Mouse (Mus musculus) neural tube, embryonic 13.5 days (tissue): ENCODE data around the gene Samd4. TPM values are rescaled to one million over a fixed set of nuclear protein-coding genes. Genes with fewer than 3 reads are reported as not detected.

Experiments
- ATAC-seq: fragments of 200-750 bp; cut with Nextera tagmentation; 2 replicates; pipeline ENCODE4 v1.8.0; 2017; ENCODE audit warnings: low read depth, mild to moderate bottlenecking, moderate TSS enrichment, moderate library complexity
- H3K27ac ChIP-seq: fragments of 300-500 bp; sonication (generic); replicated peaks from 2 replicates; pipeline ENCODE4 v1.5.1; 2015; ENCODE audit warnings: moderate library complexity, mild to moderate bottlenecking, inconsistent platforms
- H3K27me3 ChIP-seq: fragments of 300-500 bp; sonication (generic); 2 replicates; pipeline ENCODE4 v1.6.1; 2015; ENCODE audit warnings: mild to moderate bottlenecking, inconsistent platforms
- H3K36me3 ChIP-seq: fragments of 300-500 bp; sonication (generic); 2 replicates; pipeline ENCODE4 v1.6.1; 2015; ENCODE audit warnings: mild to moderate bottlenecking, inconsistent platforms
- H3K4me1 ChIP-seq: fragments of 300-500 bp; sonication (generic); replicated peaks from 2 replicates; pipeline ENCODE4 v1.6.1; 2015; ENCODE audit warnings: inconsistent platforms
- H3K4me2 ChIP-seq: fragments of 300-500 bp; sonication (generic); 2 replicates; pipeline ENCODE4 v1.6.1; 2015; ENCODE audit warnings: inconsistent platforms, mild to moderate bottlenecking, moderate library complexity
- H3K4me3 ChIP-seq: fragments of 300-500 bp; sonication (generic); 2 replicates; pipeline ENCODE4 v1.5.1; 2015; ENCODE audit warnings: mild to moderate bottlenecking, inconsistent platforms
- H3K9ac ChIP-seq: fragments of 300-500 bp; sonication (generic); 2 replicates; pipeline ENCODE4 v1.6.1; 2015; ENCODE audit warnings: moderate library complexity, mild to moderate bottlenecking, inconsistent platforms
- H3K9me3 ChIP-seq: fragments of 300-500 bp; sonication (generic); 2 replicates; pipeline ENCODE4 v1.6.1; 2016; ENCODE audit warnings: inconsistent platforms
- WGBS: fragments of 180-500 bp; shearing (Covaris S2); methylation state at CpG from one replicate; pipeline ENCODE4 v1.1.7; 2015; 5-methylcytosine and 5-hydroxymethylcytosine counted together
- polyA plus RNA-seq: library from polyadenylated mRNA; unstranded; fragments of >200 nt; fragmentation: Nextera tagmentation; extraction: Ambion mirVana; gene quantifications from 2 replicates; pipeline ENCODE4 v1.2.1, GENCODE M21; 2015

Gene Samd4
- polyA plus RNA-seq: 3.1 and 4.5 TPM in 2 replicates

DNA sequence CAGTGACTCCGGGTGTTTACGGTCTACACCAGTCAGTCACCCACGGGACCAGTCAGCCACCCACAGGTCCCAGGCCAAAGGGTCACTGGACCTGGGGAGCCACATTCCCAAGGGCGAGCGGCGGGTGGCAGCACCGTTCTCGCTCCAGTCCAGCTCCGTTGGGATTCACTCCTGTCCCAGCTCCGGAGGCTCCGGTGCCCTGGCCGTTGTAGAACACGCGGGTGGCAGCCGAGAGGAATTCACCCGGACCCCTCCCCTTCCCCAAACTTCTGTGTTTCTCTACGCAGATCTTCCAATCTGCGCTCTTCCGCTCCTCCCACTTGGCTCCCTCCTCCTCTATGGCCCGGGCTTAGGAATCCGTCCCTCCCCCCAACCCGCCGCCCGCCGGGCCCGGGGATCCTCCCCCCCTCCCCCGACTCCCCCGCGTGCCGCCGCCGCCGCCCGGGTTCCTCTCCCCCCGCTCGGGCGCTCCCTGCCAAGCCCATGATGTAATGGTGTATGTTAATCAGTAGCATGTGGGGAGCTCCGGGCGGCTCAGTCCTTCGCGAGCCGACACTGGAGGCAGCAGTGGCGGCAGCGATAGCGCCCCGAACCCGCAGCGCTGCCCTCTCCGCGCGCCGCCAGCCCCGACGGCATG, at the start of gene Samd4:
Gene Samd4, plus strand, starts transcription at position 424 of the 637 bp plus-strand sequence.
- Histone ChIP-seq H3K4me3 (peak within 1 kb of the TSS; percentile 67), H3K4me1 (peaks cover 31% of the 10 kb centered on the region), H3K9me3 (no peaks in the 10 kb centered on the region), H3K36me3 (no peaks in the 10 kb centered on the region), H3K9ac (peak within 1 kb of the TSS; percentile 69), H3K4me2 (peak within 1 kb of the TSS; percentile 99), H3K27me3 (peaks cover 19% of the 10 kb centered on the region), H3K27ac (peak within 1 kb of the TSS; percentile 61)
- under 1% methylated on average over 44 of the region's 54 CpGs for WGBS
- peak; percentile 73 for ATAC-seq

DNA sequence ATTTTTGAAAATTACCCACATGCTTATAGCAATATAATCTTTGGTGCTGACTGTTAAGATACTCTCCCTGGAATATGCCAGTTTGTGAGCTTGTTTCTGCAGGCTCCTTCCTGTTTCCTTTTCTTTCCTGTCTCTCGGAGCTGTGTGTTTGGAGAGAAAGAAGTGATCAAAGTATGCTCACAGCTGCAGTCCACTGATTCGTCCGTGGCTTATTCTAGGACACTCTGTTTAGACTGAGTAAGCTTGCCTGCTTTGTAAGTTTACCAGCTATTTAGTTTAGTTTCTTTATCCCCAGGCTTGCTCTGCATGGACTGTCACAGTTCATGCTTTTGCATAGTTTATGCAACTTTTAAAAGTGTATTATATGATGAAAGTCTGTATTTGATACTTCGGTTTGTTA, 43.3 kb upstream of the Samd4 start:
- H3K4me3 ChIP-seq: no peak overlapping the region
- no peak for ATAC-seq

DNA sequence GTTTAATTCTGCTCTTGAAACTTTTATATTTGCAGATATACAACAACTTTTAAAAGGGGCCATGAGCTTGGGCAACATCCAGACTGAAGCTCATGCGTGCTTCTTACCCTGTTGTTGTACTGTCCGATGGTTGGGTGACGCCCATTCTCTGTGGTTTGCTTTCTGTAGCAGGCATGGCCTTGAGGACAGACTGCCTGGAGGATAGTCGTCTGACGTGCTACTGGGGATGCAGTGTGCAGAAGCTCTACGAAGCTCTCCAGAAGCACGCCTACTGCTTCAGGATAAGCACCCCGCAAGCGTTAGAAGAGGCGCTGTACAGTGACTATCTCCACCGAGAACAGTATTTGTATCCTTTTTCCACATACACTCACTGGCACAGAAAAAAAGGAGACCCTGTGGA, 36.9 kb upstream of the Samd4 start:
- ATAC-seq: no peak

More for the DNA sequence above, 43.3 kb upstream of the Samd4 start:
- WGBS: 73% methylated on average over 4 of the region's 4 CpGs
- no peaks in the 10 kb centered on the region for H3K9me3 ChIP-seq
- H3K4me2 ChIP-seq: no peak overlapping the region
- peaks cover 23% of the 10 kb centered on the region for H3K36me3 ChIP-seq
- H3K4me1 ChIP-seq: no peaks in the 10 kb centered on the region
- H3K27ac ChIP-seq: no peak overlapping the region
- H3K9ac ChIP-seq: no peak overlapping the region
- no peaks in the 10 kb centered on the region for H3K27me3 ChIP-seq

DNA sequence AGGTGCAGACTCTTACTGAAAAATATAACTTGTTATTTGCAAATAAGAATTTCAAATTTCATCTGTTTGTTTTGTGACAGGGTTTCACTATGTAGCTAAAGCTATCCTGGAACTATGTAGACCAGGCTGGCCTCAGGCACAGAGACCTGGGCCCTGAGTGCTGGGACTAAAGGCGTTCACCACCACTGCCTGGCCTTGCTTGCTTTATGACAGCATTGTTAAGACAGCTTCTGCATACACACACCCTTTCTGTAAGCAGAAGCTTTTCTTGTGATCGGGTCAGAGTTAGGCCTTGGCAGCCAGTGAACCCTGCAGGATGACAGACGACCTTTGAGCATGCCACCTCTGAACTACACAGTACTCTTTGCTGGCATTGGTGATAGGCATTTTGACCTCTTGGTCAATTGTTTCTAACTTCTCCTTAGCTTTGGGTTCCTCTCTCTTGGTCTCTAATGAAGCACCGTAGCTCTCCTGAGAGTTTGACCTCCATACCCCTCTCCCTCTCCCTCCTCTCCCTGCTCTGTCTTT, 34.5 kb upstream of the Samd4 start:
- H3K4me2 ChIP-seq: no peak overlapping the region
- H3K27ac ChIP-seq: no peak overlapping the region
- H3K9me3 ChIP-seq: no peaks in the 10 kb centered on the region
- no peak overlapping the region for H3K4me3 ChIP-seq
- WGBS: 84% methylated on average over 4 of the region's 4 CpGs
- no peaks in the 10 kb centered on the region for H3K4me1 ChIP-seq
- no peak overlapping the region for H3K9ac ChIP-seq
- H3K36me3 ChIP-seq: 0 out of 2 replicates have a peak, but pooled peaks cover 6% of the 10 kb centered on the region
- H3K27me3 ChIP-seq: no peaks in the 10 kb centered on the region
- no peak for ATAC-seq

More for the DNA sequence above, 36.9 kb upstream of the Samd4 start:
- 94% methylated on average over 11 of the region's 11 CpGs for WGBS
- Histone ChIP-seq H3K27ac (no peak overlapping the region), H3K4me2 (no peak overlapping the region), H3K9me3 (no peaks in the 10 kb centered on the region), H3K4me3 (no peak overlapping the region), H3K9ac (no peak overlapping the region), H3K27me3 (no peaks in the 10 kb centered on the region), H3K36me3 (peaks cover 24% of the 10 kb centered on the region), H3K4me1 (no peaks in the 10 kb centered on the region)

DNA sequence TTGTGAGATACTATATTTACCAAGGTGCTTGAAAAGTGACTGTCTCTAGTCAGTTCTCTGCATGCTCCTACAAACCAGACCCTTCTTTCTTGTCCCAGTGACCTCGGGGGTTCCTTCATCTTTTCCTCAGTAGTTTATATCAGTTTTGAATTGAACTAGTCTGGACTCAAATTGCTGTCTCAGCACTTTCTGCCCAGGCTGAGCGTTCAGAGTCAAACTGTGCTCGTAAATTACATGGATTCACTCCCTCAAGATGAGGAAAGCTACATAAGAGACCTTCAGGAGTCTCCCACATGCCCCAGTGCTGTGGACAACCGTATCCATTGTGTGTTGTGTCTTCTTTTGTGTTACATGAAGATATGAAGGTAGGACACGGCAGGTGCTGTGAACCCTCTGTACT, 33.9 kb upstream of the Samd4 start:
- 75% methylated on average over 5 of the region's 5 CpGs for WGBS
- H3K4me1 ChIP-seq: no peaks in the 10 kb centered on the region
- ATAC-seq: no peak
- no peaks in the 10 kb centered on the region for H3K27me3 ChIP-seq
- H3K9ac ChIP-seq: no peak overlapping the region
- H3K4me3 ChIP-seq: no peak overlapping the region
- H3K4me2 ChIP-seq: no peak overlapping the region
- no peak overlapping the region for H3K27ac ChIP-seq
- H3K36me3 ChIP-seq: peaks cover 8% of the 10 kb centered on the region; the same call in 1 of the 2 replicates
- no peaks in the 10 kb centered on the region for H3K9me3 ChIP-seq

DNA sequence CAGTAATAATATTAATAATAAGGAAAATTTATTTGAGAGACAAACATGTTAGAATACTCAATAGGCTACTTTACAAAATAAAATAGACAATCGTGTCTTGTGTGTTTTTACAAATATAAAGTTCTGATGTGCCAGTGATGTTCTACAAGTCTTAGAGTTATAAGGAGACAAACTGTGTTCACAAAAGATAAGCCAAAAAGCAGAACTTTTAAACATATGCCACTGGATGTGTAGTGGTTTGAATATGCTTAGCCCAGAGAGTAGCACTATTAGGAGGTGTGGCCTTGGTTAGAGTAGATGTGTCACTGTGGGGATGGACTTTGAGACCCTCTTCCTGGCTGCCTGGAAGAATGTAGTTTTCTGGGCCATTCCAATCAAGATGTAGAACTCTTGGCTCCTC, 32.9 kb upstream of the Samd4 start:
- Histone ChIP-seq H3K4me2 (no peak overlapping the region), H3K9me3 (no peaks in the 10 kb centered on the region), H3K4me1 (no peaks in the 10 kb centered on the region), H3K36me3 (peaks cover 10% of the 10 kb centered on the region; the same call in 1 of the 2 replicates), H3K4me3 (no peak overlapping the region), H3K9ac (no peak overlapping the region), H3K27me3 (no peaks in the 10 kb centered on the region), H3K27ac (no peak overlapping the region)
- WGBS: 88% methylated on average over 1 of the region's 1 CpGs
- no peak for ATAC-seq

DNA sequence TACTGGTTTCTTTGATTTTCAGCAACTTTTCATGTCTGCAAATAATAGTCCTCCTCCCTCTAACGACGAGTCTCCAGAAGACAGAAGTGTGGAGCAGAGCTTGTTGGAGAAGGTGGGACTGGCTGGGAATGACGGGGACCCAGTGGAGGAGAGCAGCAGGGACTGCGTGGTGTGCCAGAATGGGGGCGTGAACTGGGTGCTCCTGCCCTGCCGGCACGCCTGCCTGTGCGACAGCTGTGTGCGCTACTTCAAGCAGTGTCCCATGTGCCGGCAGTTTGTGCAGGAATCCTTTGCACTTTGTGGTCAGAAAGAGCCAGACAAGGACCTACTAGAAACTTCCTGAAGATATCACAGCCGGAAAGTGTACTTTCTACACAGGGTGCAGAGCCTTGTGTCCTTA, 29.0 kb upstream of the Samd4 start:
- Histone ChIP-seq H3K4me1 (no peaks in the 10 kb centered on the region), H3K27ac (no peak overlapping the region), H3K9ac (no peak overlapping the region), H3K36me3 (peaks cover 15% of the 10 kb centered on the region; the same call in 1 of the 2 replicates), H3K27me3 (no peaks in the 10 kb centered on the region), H3K4me2 (no peak overlapping the region), H3K4me3 (no peak overlapping the region), H3K9me3 (peaks cover 2% of the 10 kb centered on the region; the same call in 1 of the 2 replicates)
- no peak for ATAC-seq
- 91% methylated on average over 11 of the region's 11 CpGs for WGBS

DNA sequence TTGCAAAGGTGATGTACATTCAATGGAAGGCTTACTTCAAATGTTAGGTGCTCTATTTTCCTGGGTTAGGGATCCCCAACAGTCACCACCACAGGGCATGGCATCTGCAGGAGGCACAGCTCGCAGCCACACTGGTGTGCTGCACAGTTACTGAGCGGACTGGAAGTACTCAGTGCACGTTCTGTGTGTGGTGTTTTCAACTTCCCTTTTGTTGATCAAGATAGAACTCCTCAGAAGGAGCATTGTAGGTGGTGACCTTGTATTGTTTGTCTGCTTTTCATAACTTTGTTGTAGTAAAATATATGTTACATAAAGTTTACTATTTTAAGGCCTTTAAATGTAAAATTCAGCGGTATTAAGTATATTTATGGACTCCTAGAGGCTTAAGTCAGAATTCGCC, 19.7 kb upstream of the Samd4 start:
- Histone ChIP-seq H3K27me3 (no peaks in the 10 kb centered on the region), H3K4me3 (no peak overlapping the region), H3K9ac (no peak overlapping the region), H3K4me2 (no peak overlapping the region), H3K9me3 (no peaks in the 10 kb centered on the region), H3K27ac (no peak overlapping the region), H3K4me1 (no peaks in the 10 kb centered on the region), H3K36me3 (no peaks in the 10 kb centered on the region)
- no peak for ATAC-seq
- 91% methylated on average over 5 of the region's 5 CpGs for WGBS

DNA sequence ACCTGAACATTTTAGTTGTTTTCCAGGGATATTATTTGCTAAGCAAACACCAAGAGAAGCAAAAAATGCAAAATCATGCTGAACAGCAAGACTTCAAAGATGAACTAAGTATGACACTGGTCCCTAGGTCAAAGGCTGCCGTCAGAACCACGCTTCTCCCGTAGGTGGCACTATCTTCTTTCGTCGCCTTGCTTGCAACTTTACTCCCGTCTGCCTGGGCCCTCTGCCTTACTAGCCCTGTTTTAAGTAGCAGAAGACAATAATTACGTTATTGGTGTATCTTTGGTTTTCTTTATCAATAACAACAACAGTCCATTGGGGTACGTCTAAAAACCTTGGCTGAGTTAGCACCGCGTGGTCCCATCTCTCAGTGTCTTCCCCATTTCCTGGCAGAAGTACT, 1.7 kb upstream of the Samd4 start:
- H3K9me3 ChIP-seq: no peaks in the 10 kb centered on the region

DNA sequence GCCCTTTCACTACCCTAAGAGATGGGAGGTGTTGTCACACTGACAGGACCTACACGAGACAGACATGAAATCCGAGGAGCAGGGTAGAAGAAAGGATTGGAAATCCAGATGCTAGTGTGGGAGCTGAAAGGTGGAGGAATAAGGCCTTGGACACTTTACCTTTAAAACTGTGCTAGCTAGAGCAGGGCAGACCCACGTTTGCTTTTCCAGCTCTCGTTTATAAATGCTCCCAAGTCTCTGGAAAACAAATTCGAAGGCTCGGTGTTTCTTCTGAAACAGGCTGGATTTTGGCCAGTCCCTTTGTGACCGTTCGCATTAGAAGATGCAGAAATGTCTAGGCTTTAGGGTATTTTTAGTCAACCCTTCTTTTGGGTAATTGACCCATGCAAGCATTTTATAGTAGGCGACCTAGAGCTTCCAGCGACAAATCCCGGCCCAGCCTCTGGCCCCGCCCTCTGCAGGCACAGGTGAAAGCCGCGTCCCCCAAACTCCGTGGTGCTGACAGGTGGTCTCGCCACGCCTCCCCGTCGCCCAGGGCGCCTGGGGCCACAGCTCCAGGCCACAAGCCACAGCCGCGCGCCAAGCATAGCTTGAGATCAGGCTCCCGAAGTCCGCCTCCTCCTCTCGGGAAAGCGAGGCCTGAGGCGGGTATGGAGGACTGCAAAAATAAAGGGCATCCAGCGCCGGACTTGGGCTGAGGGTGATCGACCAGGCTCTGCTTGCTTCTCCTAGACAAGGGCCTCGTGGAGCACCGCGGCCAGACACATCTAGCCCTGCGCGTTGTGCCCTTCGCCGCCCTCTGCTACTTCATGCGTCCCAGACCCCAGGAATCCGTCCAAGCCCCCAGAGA, 848 bp upstream of the Samd4 start:
- WGBS: 3% methylated on average over 39 of the region's 40 CpGs
- H3K27ac ChIP-seq: no peak overlapping the region
- peaks cover 19% of the 10 kb centered on the region for H3K27me3 ChIP-seq
- no peaks in the 10 kb centered on the region for H3K36me3 ChIP-seq
- peak; percentile 17; the same call in 1 of the 2 replicates for ATAC-seq
- peak overlapping the region; percentile 69 for H3K9ac ChIP-seq
- H3K9me3 ChIP-seq: no peaks in the 10 kb centered on the region
- peak overlapping the region; percentile 67 for H3K4me3 ChIP-seq
- H3K4me2 ChIP-seq: peak overlapping the region; percentile 99
- H3K4me1 ChIP-seq: peaks cover 31% of the 10 kb centered on the region

More for the DNA sequence above, 1.7 kb upstream of the Samd4 start:
- Histone ChIP-seq H3K4me3 (no peak overlapping the region), H3K36me3 (no peaks in the 10 kb centered on the region), H3K4me1 (peaks cover 26% of the 10 kb centered on the region), H3K4me2 (no peak overlapping the region), H3K9ac (no peak overlapping the region), H3K27ac (no peak overlapping the region), H3K27me3 (peaks cover 19% of the 10 kb centered on the region)
- ATAC-seq: no peak
- WGBS: 3% methylated on average over 10 of the region's 10 CpGs

DNA sequence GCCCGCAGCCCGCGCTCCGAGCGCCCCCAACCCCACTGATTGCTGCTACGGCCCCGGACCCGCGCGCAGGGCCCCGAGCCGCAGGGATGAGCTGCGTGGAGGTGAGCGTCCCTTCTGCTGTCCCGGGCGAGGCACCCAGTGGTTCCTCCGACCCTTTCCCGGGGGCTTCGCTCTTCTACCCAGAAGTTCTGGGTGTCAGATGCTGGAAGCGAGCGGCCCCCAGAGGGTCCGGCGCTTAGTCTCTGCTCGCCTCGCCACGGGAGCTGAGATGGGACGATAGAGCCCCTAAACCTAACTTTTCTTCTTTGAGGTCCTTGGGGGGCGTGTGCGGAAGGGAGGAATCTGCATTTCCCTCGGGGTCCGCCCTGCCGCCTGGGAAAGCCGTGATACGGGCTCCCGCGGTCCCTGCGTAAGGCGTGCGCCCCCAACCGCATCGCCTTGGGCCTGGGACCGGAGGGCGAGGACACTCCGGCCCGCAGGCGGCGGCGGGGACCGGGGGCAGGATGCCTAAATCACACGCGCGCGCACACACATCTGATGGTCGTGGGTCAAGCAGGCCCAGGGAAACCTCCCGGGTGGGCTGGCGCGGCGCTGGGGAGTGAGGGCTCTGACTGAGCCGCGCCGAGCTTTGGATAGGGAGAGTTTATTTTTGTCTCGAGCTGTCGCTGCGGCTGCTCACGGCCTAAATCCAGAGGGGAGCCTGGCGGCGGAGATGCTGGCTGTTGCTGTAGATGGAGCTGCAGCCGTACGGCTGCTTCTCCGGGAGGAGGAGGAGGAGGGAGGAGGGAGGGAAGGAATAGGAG, 615 bp downstream of the Samd4 start:
- H3K27me3 ChIP-seq: peaks cover 19% of the 10 kb centered on the region
- peak overlapping the region; percentile 67 for H3K4me3 ChIP-seq
- H3K27ac ChIP-seq: peak overlapping the region; percentile 61
- H3K36me3 ChIP-seq: no peaks in the 10 kb centered on the region
- peak; percentile 29 for ATAC-seq
- WGBS: under 1% methylated on average over 60 of the region's 70 CpGs
- H3K9ac ChIP-seq: peak overlapping the region; percentile 69
- peaks cover 31% of the 10 kb centered on the region for H3K4me1 ChIP-seq
- H3K9me3 ChIP-seq: no peaks in the 10 kb centered on the region
- peak overlapping the region; percentile 99 for H3K4me2 ChIP-seq
